Mouse (Mus musculus) kidney, adult 9 months (tissue): ENCODE measurements around the gene Gstm6.

Experiments
- DNase-seq: peaks from one replicate; pipeline ENCODE4 v3.0.0; 2022

The Gstm6 gene

GRCm38 (mm10) chr3:107940524-107940923, 3.0 kb downstream of the Gstm6 start:
- no peak for DNase-seq

DNA sequence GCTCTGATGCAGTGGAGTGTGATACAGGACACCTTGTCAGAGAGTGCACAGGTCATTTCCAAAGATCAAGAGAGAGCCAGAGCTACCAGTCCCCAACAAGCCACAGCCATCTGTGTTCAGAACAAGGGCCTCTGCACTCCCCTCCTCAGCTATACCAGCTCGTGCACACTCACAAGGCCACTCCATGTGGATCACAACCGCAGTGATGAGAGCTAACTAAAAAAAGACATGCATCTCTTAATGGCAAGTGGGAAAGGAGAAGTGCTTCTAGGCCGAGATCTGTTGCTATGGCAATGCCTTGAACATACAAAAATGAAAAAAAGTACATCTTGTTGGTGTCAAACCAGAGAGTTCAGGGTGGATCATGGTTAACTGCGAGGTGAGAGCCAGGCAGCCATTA, 3.7 kb downstream of the Gstm6 start:
- DNase-seq = no peak

- DNase-seq = peak; percentile 83
Observed at GRCm38 (mm10) chr3:107939403-107939802, 4.1 kb downstream of the Gstm6 start.

DNA sequence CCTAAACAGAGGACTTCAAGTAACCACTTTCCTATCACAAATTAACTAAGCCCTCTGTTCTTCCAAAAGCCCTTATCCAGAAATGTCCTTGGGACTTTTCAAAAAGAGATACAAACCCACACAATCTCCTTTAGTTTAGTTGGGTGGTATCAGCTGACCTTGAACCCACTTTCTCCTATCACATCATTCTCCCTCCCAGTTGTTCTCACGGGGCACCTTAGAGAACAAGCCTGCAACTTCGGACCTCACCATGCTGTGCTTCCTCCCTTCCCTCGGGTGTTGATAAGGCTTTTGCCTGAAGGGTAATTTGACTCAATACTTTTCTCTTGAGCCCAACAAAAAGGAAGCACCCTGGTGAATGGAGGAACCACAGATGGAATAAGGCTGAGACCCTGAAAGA, 7.7 kb downstream of the Gstm6 start:
- DNase-seq = no peak

DNA sequence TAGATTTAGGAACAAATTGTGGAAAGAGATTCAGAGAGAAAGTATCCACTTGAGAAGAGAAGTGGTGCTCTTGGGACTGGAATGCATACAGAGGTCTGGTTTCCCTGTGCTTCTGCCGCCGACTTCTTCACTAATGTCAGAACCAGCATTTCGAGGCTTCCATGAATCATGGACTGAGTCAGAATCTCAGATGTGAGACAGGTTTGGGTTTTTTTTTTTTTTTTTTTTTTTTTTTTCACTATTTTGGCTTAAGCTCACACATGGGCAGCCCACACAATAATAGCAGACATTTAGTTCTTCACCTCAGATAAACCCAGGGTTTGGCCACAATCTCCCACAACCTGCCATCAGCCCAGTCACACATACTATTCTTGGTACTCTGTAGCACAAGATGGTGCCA, 8.3 kb downstream of the Gstm6 start:
- DNase-seq = no peak

DNA sequence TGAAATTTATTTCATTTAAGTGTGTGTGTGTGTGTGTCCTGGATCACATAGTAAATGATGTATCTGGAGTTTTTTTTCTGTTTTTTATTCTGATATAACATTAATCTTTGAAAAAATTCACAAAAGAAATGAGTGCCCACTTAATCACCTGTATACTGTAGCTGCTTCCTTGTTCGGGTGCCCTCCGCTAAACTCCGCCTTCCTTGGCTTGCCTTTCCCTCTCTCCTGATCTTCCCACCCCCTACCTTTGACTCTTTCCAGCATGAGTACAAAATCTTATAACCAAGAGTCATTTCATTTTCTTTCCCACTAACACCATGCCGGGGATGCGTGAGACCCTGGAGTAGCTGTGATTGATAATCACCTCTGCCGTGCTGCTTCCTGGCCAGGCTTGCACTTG, 11.4 kb downstream of the Gstm6 start:
- peak; percentile 72 for DNase-seq

DNA sequence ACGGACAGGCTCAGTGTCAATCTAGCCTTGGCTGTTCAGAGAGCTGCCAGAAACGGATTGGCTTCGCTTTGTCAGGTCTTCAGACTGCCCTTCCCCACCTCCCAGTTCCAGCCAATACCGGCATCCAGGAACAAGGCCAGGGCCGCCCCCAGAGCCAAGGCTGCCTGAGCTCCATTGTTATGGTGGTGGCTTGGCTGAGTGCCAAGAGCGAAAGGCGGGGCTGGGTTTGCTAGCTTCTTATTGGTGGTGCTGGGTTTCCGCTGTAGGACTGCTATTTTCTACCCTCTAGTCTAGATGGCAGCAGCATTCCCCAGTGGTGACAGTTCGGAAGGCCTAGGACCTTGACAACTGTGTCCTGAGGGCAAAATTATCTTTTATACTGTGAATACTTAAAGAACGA, 11.9 kb downstream of the Gstm6 start, which contains the start of gene Gstm7:
TSS of gene Gstm7 (minus strand) at position 148 of the 400 bp plus-strand sequence.
- DNase-seq = peak; percentile 99

- DNase-seq = no peak
Observed at GRCm38 (mm10) chr3:107931134-107931533, 12.4 kb downstream of the Gstm6 start.

DNA sequence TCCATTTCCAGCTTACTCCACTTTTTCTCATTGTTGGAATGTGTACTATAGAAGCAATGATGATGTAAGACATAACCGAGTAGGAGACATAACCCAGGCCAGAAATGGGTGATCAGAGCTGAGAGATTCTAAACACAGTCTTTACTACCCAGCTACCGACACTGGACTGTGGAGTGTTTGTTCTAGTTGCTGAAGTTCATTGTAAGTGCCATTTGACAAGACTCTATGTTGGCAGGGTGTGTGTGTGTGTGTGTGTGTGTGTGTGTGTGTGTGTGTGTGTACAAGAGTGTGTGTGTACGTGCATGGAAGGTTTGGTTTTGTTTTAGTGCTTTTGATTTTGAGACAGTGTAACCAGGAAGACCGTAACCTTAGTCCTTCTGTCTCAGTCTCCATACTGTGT, 13.8 kb downstream of the Gstm6 start:
- DNase-seq = no peak

- no peak for DNase-seq
Observed at GRCm38 (mm10) chr3:107929243-107929642, 14.3 kb downstream of the Gstm6 start.

GRCm38 (mm10) chr3:107928691-107929090, 14.9 kb downstream of the Gstm6 start:
- no peak for DNase-seq

DNA sequence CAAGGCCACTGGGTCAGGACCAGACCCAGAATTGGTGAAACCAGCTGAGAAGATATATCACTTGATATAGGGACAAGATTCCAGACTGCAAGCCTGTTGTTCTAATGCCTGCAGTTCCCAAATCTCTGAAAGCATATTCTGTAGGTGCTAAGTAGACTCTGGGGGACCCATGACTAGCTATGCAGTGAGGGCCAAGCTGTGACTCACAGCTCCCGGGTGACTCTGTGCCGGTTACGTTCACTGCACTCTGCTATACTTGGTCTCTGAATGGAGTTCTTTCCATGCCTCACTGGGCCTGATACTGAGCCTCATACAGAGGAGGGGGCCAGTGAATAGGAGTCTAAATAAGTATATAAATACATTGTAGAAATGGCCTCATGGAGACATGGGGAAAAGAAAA, 15.7 kb downstream of the Gstm6 start:
- DNase-seq = no peak

DNA sequence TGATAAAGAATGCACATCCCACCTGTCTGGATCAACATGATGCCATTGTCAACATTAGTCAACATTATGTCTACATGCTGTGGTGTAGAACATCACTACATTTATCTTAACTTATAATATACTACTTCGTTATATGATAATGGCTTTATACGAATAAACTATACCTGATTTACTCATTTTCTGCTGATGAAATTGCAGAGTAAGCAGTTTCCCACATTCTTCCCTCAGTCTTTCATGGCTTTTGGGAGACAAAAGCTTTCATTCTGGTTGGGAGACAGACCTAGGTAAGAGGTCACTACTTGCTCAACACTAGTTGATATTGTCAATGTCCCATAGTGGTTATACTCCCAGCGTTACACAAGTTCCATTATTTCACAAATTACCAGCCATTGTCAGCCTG, 18.2 kb downstream of the Gstm6 start:
- no peak for DNase-seq

- no peak for DNase-seq
Observed at GRCm38 (mm10) chr3:107920348-107920747, 23.2 kb downstream of the Gstm6 start.

DNA sequence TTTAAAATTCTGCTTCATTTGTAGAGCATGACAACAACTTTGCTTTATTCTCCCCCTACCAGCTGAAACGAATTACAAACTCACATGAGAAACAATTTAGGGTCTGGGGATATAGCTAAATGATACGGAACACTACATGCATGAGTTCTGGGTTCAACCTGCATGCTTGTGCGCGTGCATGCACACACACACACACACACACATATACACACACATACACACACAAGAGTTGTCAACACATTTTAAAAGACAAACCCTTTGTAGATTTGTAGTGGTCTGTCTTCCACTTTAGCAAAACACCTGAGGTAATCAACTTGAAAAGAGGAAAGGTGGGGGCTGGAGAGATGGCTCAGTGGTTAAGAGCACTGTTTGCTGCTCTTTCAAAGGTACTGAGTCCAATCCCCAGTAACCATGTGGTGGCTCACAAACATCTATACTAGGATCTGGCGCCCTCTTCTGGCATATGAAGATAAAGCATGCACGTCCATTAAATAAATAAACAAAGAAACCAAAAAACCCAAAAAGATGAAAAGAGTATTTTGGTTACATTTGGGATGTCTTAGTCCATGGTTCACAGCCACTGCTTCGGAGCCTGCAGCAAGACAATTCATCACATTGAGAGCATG, 25.7 kb downstream of the Gstm6 start:
- peak; percentile 84 for DNase-seq

- no peak for DNase-seq
Observed at GRCm38 (mm10) chr3:107917097-107917496, 26.5 kb downstream of the Gstm6 start.

- DNase-seq = no peak
Observed at GRCm38 (mm10) chr3:107916674-107917073, 26.9 kb downstream of the Gstm6 start.

DNA sequence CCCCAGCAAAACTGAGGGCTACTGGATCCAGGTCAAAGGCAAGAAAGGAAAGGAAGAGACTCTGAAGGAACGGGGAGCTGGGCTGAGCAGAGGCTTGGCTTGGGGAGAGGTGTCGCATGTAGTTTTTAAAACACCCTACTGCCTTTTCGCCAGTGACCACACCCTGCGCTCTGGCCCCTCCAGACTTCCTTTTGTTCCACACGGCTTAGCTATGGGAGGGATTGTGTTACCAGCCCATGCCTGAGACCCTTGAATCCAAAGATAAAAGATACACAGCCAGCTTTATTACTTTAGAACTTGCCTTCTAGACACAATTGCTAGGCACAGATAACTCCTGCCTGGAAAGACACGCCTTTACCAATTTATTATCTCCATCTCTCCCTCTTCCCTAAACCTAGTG, 37.6 kb downstream of the Gstm6 start:
- no peak for DNase-seq

- peak; percentile 57 for DNase-seq
Observed at GRCm38 (mm10) chr3:107900955-107901673, 42.4 kb downstream of the Gstm6 start.

DNA sequence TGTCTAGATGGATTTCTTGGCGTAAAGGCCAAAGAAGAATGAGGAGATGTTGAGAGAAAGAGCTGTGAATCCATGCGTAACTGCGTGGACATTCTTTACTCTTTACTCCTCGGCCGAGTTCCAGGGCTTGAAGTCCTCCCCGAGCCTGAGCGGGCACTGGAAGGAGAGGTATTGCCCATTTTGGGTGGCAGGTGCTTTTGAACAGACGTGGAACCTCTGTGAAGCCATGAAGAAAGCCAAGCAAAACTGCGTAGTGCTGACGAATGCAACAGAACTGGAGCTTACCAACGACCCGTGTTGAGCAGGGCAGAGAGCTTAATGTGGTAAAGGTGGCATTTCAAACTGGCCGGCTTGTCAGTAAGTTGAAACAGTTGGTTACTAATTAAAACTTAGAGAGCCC, 44.9 kb downstream of the Gstm6 start:
- DNase-seq = peak; percentile 84

DNA sequence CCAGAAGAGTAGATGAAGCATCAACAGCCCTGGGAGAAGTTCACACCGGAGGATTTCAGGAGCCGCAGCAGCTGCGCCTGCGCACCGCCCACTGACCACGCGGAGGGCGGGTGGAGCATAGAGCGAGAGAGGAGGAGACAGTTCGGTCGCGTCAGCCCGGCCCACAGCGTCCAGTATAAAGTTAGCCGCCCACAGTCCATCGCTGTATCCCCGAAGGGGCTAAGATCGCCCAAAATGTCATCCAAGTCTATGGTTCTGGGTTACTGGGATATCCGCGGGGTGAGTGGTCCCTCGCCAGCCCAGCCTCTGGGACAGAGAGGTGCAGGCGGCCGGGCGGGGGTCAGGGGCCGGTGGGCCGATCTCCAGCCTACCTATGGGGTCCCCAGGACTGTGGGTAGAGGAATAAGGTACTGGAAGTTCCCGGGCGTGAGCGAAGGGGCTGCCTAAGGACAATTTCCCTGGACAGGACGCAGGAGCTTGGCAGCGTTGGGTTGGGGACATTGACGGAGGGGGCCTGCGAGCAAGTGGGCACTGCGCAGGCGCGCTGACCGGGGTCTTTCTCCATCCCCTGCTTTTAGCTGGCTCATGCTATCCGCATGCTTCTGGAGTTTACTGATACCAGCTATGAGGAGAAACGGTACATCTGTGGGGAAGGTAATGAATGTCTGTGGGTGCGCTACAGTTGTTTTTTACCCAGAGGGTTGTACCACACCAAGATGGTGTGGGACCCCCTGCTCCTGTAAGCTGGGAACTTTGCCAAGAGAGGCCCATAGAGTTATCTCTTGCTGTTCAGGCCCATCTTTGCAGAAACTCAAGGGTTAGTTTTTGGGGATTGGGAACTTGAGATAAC, 47.6 kb downstream of the Gstm6 start, which contains the start of gene Gstm5:
TSS of gene Gstm5 (plus strand) at position 102 of the 850 bp plus-strand sequence.
- DNase-seq = peak; percentile 90

DNA sequence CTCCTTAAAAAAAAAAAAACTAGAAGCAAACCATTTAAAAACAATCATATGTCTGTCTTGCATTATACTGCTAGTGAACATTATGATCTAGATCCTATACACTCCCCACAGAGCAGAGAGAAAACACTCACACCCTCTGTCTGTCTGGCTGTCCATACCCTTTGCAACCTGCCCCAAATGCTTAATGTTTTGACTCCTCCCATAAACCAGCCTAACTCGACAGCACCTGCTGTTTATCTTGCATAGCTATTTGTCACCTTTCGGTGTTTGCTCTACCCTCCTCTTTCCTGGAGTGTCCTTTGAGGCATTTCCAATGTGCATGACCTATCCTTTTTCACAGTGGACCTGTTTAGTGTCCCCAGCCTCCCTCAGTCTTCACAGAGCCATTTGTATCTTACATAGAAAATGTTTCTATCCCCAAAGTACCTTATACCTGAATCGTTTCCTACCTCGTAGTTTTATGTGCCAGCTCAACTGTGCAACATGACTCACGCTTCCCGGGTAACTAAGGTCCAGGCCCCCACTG, 48.3 kb downstream of the Gstm6 start:
- peak; percentile 27 for DNase-seq

GRCm38 (mm10) chr3:107889236-107889635, 54.3 kb downstream of the Gstm6 start:
- DNase-seq = peak; percentile 78
